Mouse (Mus musculus) lung, embryonic 14.5 days (tissue): ENCODE data around the gene Med27. TPM values are rescaled to one million over a fixed set of nuclear protein-coding genes. Genes with fewer than 3 reads are reported as not detected.

Source experiments
- ATAC-seq: fragments of 200-750 bp; cut with Nextera tagmentation; 2 replicates; pipeline ENCODE4 v1.8.0; 2017; ENCODE audit warnings: mild to moderate bottlenecking, moderate TSS enrichment, moderate library complexity; ENCODE audit not compliant: insufficient read depth
- DNase-seq: peaks from one replicate; pipeline ENCODE4 v3.0.0-alpha.2; 2015
- H3K27ac ChIP-seq: fragments of 300-500 bp; sonication (generic); 2 replicates; pipeline ENCODE4 v1.5.1; 2014; ENCODE audit warnings: low read depth, mild to moderate bottlenecking, moderate library complexity
- H3K27me3 ChIP-seq: fragments of 300-500 bp; sonication (generic); 2 replicates; pipeline ENCODE4 v1.6.1; 2014; ENCODE audit warnings: low read length, control low read depth; ENCODE audit not compliant: insufficient read depth
- H3K36me3 ChIP-seq: fragments of 300-500 bp; sonication (generic); 2 replicates; pipeline ENCODE4 v1.6.1; 2014; ENCODE audit warnings: control low read depth; ENCODE audit not compliant: insufficient read depth
- H3K4me1 ChIP-seq: fragments of 300-500 bp; sonication (generic); 2 replicates; pipeline ENCODE4 v1.6.1; 2014; ENCODE audit warnings: antibody characterized with exemption, control low read depth; ENCODE audit not compliant: insufficient read depth
- H3K4me2 ChIP-seq: fragments of 300-500 bp; sonication (generic); 2 replicates; pipeline ENCODE4 v1.6.1; 2014; ENCODE audit warnings: mild to moderate bottlenecking
- H3K4me3 ChIP-seq: fragments of 300-500 bp; sonication (generic); 2 replicates; pipeline ENCODE4 v1.5.1; 2014; ENCODE audit warnings: low read depth, low read length
- H3K9ac ChIP-seq: fragments of 300-500 bp; sonication (generic); 2 replicates; pipeline ENCODE4 v1.6.1; 2014
- H3K9me3 ChIP-seq: fragments of 300-500 bp; sonication (generic); 2 replicates; pipeline ENCODE4 v1.6.1; 2016; ENCODE audit warnings: low read depth, low read length, control low read depth
- CTCF ChIP-seq: IDR thresholded peaks from 2 replicates; pipeline ENCODE4 v1.5.1; 2016; ENCODE audit warnings: antibody characterized with exemption, low read depth
- WGBS: fragments of 180-500 bp; shearing (Covaris S2); extraction: QIAGEN DNeasy Blood & Tissue Kit; methylation state at CpG from one replicate; pipeline ENCODE4 v1.1.7; 2014; 5-methylcytosine and 5-hydroxymethylcytosine counted together
- polyA plus RNA-seq: library from polyadenylated mRNA; unstranded; fragments of >200 nt; fragmentation: Nextera tagmentation; extraction: Ambion mirVana; gene quantifications from 2 replicates; pipeline ENCODE4 v1.2.1, GENCODE M21; 2014

Gene Med27
- polyA plus RNA-seq, 1 experiment from 2014 or later: 53.0 TPM

DNA sequence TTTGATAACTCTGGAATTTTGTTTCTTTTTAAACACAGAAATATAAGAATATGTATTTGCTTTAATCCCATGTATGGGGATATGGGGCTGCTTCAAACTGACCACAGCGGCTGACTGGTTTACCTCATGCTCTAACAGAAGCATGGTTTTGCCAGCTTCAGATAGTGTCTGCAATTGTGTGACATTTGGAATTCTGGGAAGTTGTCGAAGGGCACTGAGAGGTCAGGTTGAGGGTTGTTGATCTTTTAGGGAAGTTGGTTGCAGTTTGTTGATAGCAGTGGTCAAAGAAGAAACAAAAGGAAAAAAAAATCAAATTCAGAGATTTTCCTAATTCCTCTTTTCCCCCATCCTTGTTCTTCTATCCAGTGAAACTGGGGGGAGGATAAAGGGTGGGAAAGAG lies 59.2 kb downstream of the Med27 start:
- Histone ChIP-seq H3K4me3 (no peak overlapping the region), H3K27me3 (no peaks in the 10 kb centered on the region), H3K4me2 (no peak overlapping the region), H3K9ac (no peak overlapping the region), H3K27ac (no peak overlapping the region), H3K36me3 (no peaks in the 10 kb centered on the region), H3K9me3 (no peaks in the 10 kb centered on the region), H3K4me1 (0 out of 2 replicates have a peak, but pooled peaks cover 3% of the 10 kb centered on the region)
- WGBS: 68% methylated on average over 2 of the region's 2 CpGs
- TF ChIP-seq CTCF: no peak
- ATAC-seq (no peak), DNase-seq (no peak)

GRCm38 (mm10) chr2:29407350-29407749 lies 60.7 kb downstream of the Med27 start:
- Histone ChIP-seq H3K4me3 (no peak overlapping the region), H3K4me2 (no peak overlapping the region), H3K9ac (no peak overlapping the region), H3K36me3 (no peaks in the 10 kb centered on the region), H3K27me3 (no peaks in the 10 kb centered on the region), H3K9me3 (no peaks in the 10 kb centered on the region), H3K4me1 (peaks cover 5% of the 10 kb centered on the region; the same call in 1 of the 2 replicates), H3K27ac (no peak overlapping the region)
- WGBS: 86% methylated on average over 3 of the region's 3 CpGs
- no peak for ATAC-seq
- DNase-seq: no peak
- no peak for TF ChIP-seq CTCF

- peaks cover 9% of the 10 kb centered on the region; the same call in 1 of the 2 replicates for H3K4me1 ChIP-seq
- H3K27me3 ChIP-seq: no peaks in the 10 kb centered on the region
- H3K36me3 ChIP-seq: no peaks in the 10 kb centered on the region
- H3K4me3 ChIP-seq: no peak overlapping the region
- 82% methylated on average over 7 of the region's 7 CpGs for WGBS
- DNase-seq (no peak), ATAC-seq (no peak)
- no peak overlapping the region for H3K9ac ChIP-seq
- no peaks in the 10 kb centered on the region for H3K9me3 ChIP-seq
- no peak for TF ChIP-seq CTCF
- no peak overlapping the region for H3K4me2 ChIP-seq
- no peak overlapping the region for H3K27ac ChIP-seq
These were observed 61.1 kb downstream of the Med27 start for GRCm38 (mm10) chr2:29407764-29408163.

DNA sequence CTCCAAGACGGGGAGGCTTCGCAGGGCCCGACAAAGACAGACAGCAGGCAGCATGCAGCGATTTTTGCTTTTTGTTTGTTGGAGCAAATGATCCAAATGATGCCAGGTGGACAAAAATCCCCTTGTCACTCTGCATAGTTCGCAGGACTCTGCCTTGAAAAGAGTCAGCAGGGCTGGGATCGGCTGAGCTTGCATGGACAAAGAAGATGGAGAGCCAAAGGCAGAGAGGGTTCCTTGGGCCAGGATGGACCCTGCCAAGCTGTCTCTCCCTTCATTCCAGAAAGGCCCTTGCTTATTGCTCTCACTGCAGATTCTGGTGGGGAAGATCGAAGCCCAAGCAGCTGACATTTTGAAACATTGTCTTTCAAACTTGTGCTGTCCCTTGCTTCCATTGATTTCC lies 64.3 kb downstream of the Med27 start:
- no peak overlapping the region for H3K9ac ChIP-seq
- H3K27me3 ChIP-seq: no peaks in the 10 kb centered on the region
- ATAC-seq (no peak), DNase-seq (no peak)
- no peaks in the 10 kb centered on the region for H3K9me3 ChIP-seq
- H3K27ac ChIP-seq: no peak overlapping the region
- H3K4me3 ChIP-seq: no peak overlapping the region
- TF ChIP-seq CTCF: no peak
- no peaks in the 10 kb centered on the region for H3K36me3 ChIP-seq
- H3K4me1 ChIP-seq: peaks cover 12% of the 10 kb centered on the region; the same call in 1 of the 2 replicates
- WGBS: 87% methylated on average over 7 of the region's 7 CpGs
- H3K4me2 ChIP-seq: no peak overlapping the region

GRCm38 (mm10) chr2:29412458-29412857 lies 65.8 kb downstream of the Med27 start:
- Histone ChIP-seq H3K4me2 (no peak overlapping the region), H3K27ac (0 out of 2 replicates have a peak overlapping the region, but pooled peaks have one; percentile 26), H3K4me3 (no peak overlapping the region), H3K9me3 (no peaks in the 10 kb centered on the region), H3K36me3 (no peaks in the 10 kb centered on the region), H3K9ac (no peak overlapping the region), H3K4me1 (peaks cover 12% of the 10 kb centered on the region; the same call in 1 of the 2 replicates), H3K27me3 (no peaks in the 10 kb centered on the region)
- ATAC-seq: peak; percentile 31; the same call in 1 of the 2 replicates
- no peak for TF ChIP-seq CTCF
- peak; percentile 71 for DNase-seq
- WGBS: 26% methylated on average over 3 of the region's 3 CpGs

- Histone ChIP-seq H3K9me3 (no peaks in the 10 kb centered on the region), H3K9ac (no peak overlapping the region), H3K4me1 (peaks cover 12% of the 10 kb centered on the region; the same call in 1 of the 2 replicates), H3K27ac (peak overlapping the region; percentile 42), H3K36me3 (no peaks in the 10 kb centered on the region), H3K4me2 (no peak overlapping the region), H3K27me3 (no peaks in the 10 kb centered on the region), H3K4me3 (no peak overlapping the region)
- no peak for TF ChIP-seq CTCF
- 43% methylated on average over 13 of the region's 13 CpGs for whole genome bisulfite sequencing
- DNase-seq: peak; percentile 66
- peak; percentile 54; the same call in 1 of the 2 replicates for ATAC-seq
These were observed 66.8 kb downstream of the Med27 start for GRCm38 (mm10) chr2:29413259-29413993.

DNA sequence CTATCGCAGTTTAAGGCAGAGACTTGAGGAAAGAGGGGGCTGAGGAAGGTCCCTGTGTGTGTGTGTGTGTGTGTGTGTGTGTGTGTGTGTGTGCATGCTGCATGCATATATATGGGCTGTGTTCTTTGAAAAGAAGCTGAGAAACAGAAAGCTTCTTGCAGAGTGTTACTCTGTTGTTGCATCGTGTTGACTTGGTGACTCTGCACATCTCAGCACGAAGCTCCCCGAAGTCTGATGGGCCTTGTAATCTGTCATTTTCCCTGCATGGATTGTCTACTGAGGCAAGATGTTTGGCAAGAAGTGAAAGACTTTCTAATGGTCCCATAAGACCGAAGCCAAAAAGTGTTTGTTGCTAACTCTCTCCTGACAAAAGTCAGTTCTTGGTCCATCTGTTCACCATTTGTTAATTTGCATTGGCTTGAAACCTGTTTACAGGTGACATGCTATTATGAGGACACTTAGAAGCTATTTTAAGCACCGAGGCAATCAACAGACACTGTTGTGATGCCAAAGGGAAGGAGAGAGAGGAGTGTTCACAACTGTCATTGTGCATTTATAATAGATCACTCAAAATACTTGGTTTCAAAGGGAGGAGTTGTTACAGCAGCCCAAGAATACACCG lies 68.3 kb downstream of the Med27 start:
- no peak for DNase-seq
- no peak overlapping the region for H3K9ac ChIP-seq
- no peaks in the 10 kb centered on the region for H3K36me3 ChIP-seq
- H3K27ac ChIP-seq: no peak overlapping the region
- H3K4me2 ChIP-seq: no peak overlapping the region
- H3K4me1 ChIP-seq: peaks cover 12% of the 10 kb centered on the region; the same call in 1 of the 2 replicates
- TF ChIP-seq CTCF: no peak
- no peaks in the 10 kb centered on the region for H3K9me3 ChIP-seq
- no peak overlapping the region for H3K4me3 ChIP-seq
- 78% methylated on average over 7 of the region's 7 CpGs for WGBS
- no peaks in the 10 kb centered on the region for H3K27me3 ChIP-seq
- ATAC-seq: no peak
